7 mouse cellular contexts compared by ENCODE assay signal in the genomic region with DNA sequence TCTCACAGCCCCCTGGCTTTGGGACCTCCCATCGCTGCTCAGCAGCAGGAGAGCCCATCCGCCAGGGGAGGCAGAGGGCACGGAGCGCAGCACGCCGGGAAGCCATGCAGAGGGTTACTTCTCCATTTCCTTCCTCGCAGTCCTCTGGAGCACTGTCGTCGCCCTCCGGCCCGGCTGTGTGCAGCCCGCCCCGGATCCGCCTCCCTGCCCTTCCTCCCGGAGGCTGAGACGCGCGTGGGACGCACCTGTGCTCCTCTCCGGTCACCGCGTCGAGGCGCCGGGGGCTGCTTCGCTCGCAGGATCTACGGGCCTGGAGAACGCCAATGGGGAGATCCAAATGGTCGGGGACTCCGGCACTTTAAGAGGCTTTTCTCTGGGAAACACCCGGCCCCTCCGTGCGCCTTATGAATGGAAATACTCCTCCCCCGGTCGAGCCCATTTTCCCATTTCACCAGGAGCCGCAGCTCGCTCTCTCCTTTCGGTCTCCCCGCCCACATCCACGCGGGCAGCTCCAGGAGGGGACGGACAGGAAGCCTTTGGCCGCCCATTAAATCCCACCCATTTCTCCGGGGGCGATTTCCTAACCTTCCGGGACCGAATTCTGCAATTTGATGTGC. TPM values are rescaled to one million over a fixed set of nuclear protein-coding genes. Genes with fewer than 3 reads are reported as not detected.
DNase-seq lines count a peak whose midpoint lies in the region; ATAC-seq and TF ChIP-seq lines count a peak whose summit lies in the region.

Unc79 (plus strand) TSS at position 82 of the 617 bp plus-strand sequence.

- H3K9ac ChIP-seq in forebrain, embryonic 14.5 days (ENCODE audit: low read length), result peak within 1 kb of the TSS; percentile 80
- peak within 1 kb of the TSS; percentile 71 for H3K9ac ChIP-seq in hindbrain, postnatal 0 days (replicated peaks; ENCODE audit: low read length)

- peaks cover 9% of the 10 kb centered on the region; the same call in 1 of the 2 replicates for H3K27me3 ChIP-seq in forebrain, embryonic 14.5 days (replicated peaks; ENCODE audit: control insufficient read depth, insufficient read depth, low read length)
- H3K27me3 ChIP-seq in hindbrain, postnatal 0 days (ENCODE audit: insufficient read depth, low read length), result no peaks in the 10 kb centered on the region

- ATAC-seq in forebrain, embryonic 14.5 days, result peak; percentile 87
- peak; percentile 88 for ATAC-seq in hindbrain, postnatal 0 days

- peak; percentile 68 for TF ChIP-seq CTCF in hindbrain, postnatal 0 days (IDR thresholded peaks at IDR 0.05; ENCODE audit: low read depth)
- TF ChIP-seq CTCF in left cerebral cortex, adult 2 months (IDR thresholded peaks at IDR 0.05), result peak; percentile 43

- H3K4me1 ChIP-seq in forebrain, embryonic 14.5 days (ENCODE audit: control insufficient read depth, insufficient read depth, low read length), result peaks cover 7% of the 10 kb centered on the region
- H3K4me1 ChIP-seq in hindbrain, postnatal 0 days (ENCODE audit: insufficient read depth, low read length), result peaks cover 7% of the 10 kb centered on the region; the same call in 1 of the 2 replicates

- H3K36me3 ChIP-seq in forebrain, embryonic 14.5 days (ENCODE audit: control insufficient read depth, insufficient read depth, low read length), result no peaks in the 10 kb centered on the region
- no peaks in the 10 kb centered on the region for H3K36me3 ChIP-seq in hindbrain, postnatal 0 days (ENCODE audit: insufficient read depth, low read length)

- peak within 1 kb of the TSS; percentile 61 for H3K4me3 ChIP-seq in forebrain, embryonic 14.5 days (ENCODE audit: low read depth, low read length)
- H3K4me3 ChIP-seq in hindbrain, postnatal 0 days (ENCODE audit: low read length), result peak within 1 kb of the TSS; percentile 71
- peak within 1 kb of the TSS; percentile 68 for H3K4me3 ChIP-seq in left cerebral cortex, adult 2 months

- intact Hi-C loops in left cerebral cortex, adult 2 months (cut with DNase I), result loop anchor here (1.0 to 5.0 kb wide), 2 partner anchors 71 to 113 kb away; partner anchors contain the start of gene Btbd7

- peak within 1 kb of the TSS; percentile 97 for H3K27ac ChIP-seq in forebrain, embryonic 14.5 days (ENCODE audit: low read depth, low read length)
- H3K27ac ChIP-seq in hindbrain, postnatal 0 days, result peak within 1 kb of the TSS; percentile 96
- peak within 1 kb of the TSS; percentile 95 for H3K27ac ChIP-seq in left cerebral cortex, adult 2 months

- DNase-seq in adrenal gland, adult 18-20 months (ENCODE audit: low spot score in 2 of 2), result peak; percentile 52 to 63
- DNase-seq in cerebellum, adult 11 months, result peak; percentile 78
- peak; percentile 92 for DNase-seq in forebrain, embryonic 14.5 days (ENCODE audit: low spot score)
- peak; percentile 93 for DNase-seq in hindbrain, postnatal 0 days (ENCODE audit: low spot score)
- peak; percentile 84 to 85 for DNase-seq in left cerebral cortex, adult 2 months (ENCODE audit: extremely low spot score in 1 of 2, low spot score in 2 of 2)
- DNase-seq in lung, postnatal 36 days, result peak; percentile 2
- DNase-seq in right cerebral cortex, adult 2 months (ENCODE audit: low spot score in 2 of 2), result peak; percentile 84 to 86

- no peaks in the 10 kb centered on the region for H3K9me3 ChIP-seq in forebrain, embryonic 14.5 days (replicated peaks; ENCODE audit: control insufficient read depth, low read length)
- no peaks in the 10 kb centered on the region for H3K9me3 ChIP-seq in hindbrain, postnatal 0 days (ENCODE audit: low read length)

- under 1% methylated on average over 47 of the region's 48 CpGs for WGBS in forebrain, embryonic 14.5 days
- WGBS in hindbrain, postnatal 0 days, result under 1% methylated on average over 42 of the region's 48 CpGs

- H3K4me2 ChIP-seq in forebrain, embryonic 14.5 days (ENCODE audit: low read length), result peak within 1 kb of the TSS; percentile 69
- peak within 1 kb of the TSS; percentile 76 for H3K4me2 ChIP-seq in hindbrain, postnatal 0 days (ENCODE audit: low read depth, low read length)

RNA-seq across cellular contexts. Expression of gene Unc79, which starts in this region (rescaled TPM):
- total RNA-seq in adrenal gland, adult 18-20 months (2021), result 1 to 10 TPM; 4.5 to 5.6 TPM
- 6.0 and 7.5 TPM in 2 replicates for polyA plus RNA-seq in forebrain, embryonic 14.5 days (2014; fragmentation: Nextera tagmentation; extraction: Ambion mirVana)
- total RNA-seq in hindbrain, postnatal 0 days (2014; rRNA removed), result 37.7 and 40.7 TPM in 2 replicates
- polyA plus RNA-seq in hindbrain, postnatal 0 days (2015; fragmentation: Nextera tagmentation; extraction: Ambion mirVana), result 4.2 and 4.7 TPM in 2 replicates
- total RNA-seq in left cerebral cortex, adult 2 months (2021), result 10 to 100 TPM; 60.8 to 66.7 TPM

Comparison
In these comparisons a context has a peak if more than half of its experiments do, and no peak if none do; other contexts are left out.
1. Peak in every context shown above with its lines: DNase-seq, ATAC-seq, H3K4me3 ChIP-seq and H3K27ac ChIP-seq.
2. DNase-seq: peak in every context shown above with its lines; median percentile 93 in hindbrain, postnatal 0 days; 92 in forebrain, embryonic 14.5 days; 85 in right cerebral cortex, adult 2 months; 84 in left cerebral cortex, adult 2 months; 78 in cerebellum, adult 11 months; 58 in adrenal gland, adult 18-20 months; 2 in lung, postnatal 36 days.